Mouse (Mus musculus) hindbrain, embryonic 16.5 days (tissue): ENCODE measurements around the gene Zmynd19. TPM values are rescaled to one million over a fixed set of nuclear protein-coding genes. Genes with fewer than 3 reads are reported as not detected.
A peak's percentile ranks its signal among the peaks of the same experiment; 100 is the strongest.
"Not testable (repeated sequence)": the region's sequence is repeated elsewhere in the genome, so short reads cannot be mapped to it uniquely, and the experiment has no call there.

Source experiments
- ATAC-seq: fragments of 200-750 bp; cut with Nextera tagmentation; 2 replicates; pipeline ENCODE4 v1.8.0; 2017; ENCODE audit warnings: moderate TSS enrichment, moderate library complexity
- H3K27ac ChIP-seq: fragments of 300-500 bp; sonication (generic); 2 replicates; pipeline ENCODE4 v1.5.1; 2014; ENCODE audit warnings: low read depth, mild to moderate bottlenecking, control low read depth, low read length, moderate library complexity
- H3K27me3 ChIP-seq: fragments of 300-500 bp; sonication (generic); replicated peaks from 2 replicates; pipeline ENCODE4 v1.6.1; 2014; ENCODE audit warnings: low read length; ENCODE audit not compliant: control insufficient read depth, insufficient read depth
- H3K36me3 ChIP-seq: fragments of 300-500 bp; sonication (generic); 2 replicates; pipeline ENCODE4 v1.6.1; 2014; ENCODE audit warnings: mild to moderate bottlenecking, low read length, moderate library complexity, mixed read lengths; ENCODE audit not compliant: control insufficient read depth, insufficient read depth
- H3K4me1 ChIP-seq: fragments of 300-500 bp; sonication (generic); 2 replicates; pipeline ENCODE4 v1.6.1; 2014; ENCODE audit warnings: low read depth, low read length; ENCODE audit not compliant: control insufficient read depth, insufficient read depth
- H3K4me2 ChIP-seq: fragments of 300-500 bp; sonication (generic); 2 replicates; pipeline ENCODE4 v1.6.1; 2014; ENCODE audit warnings: mild to moderate bottlenecking, low read length, control low read depth, moderate library complexity
- H3K4me3 ChIP-seq: fragments of 300-500 bp; sonication (generic); 2 replicates; pipeline ENCODE4 v1.5.1; 2014; ENCODE audit warnings: mild to moderate bottlenecking, low read length, control low read depth, moderate library complexity
- H3K9ac ChIP-seq: fragments of 300-500 bp; sonication (generic); 2 replicates; pipeline ENCODE4 v1.6.1; 2014; ENCODE audit warnings: low read depth, mild to moderate bottlenecking, control low read depth, low read length, moderate library complexity
- H3K9me3 ChIP-seq: fragments of 300-500 bp; sonication (generic); 2 replicates; pipeline ENCODE4 v1.6.1; 2014; ENCODE audit warnings: mild to moderate bottlenecking, low read length, moderate library complexity; ENCODE audit not compliant: control insufficient read depth
- WGBS: fragments of 180-500 bp; shearing (Covaris S2); extraction: QIAGEN DNeasy Blood & Tissue Kit; methylation state at CpG from one replicate; pipeline ENCODE4 v1.1.7; 2014; 5-methylcytosine and 5-hydroxymethylcytosine counted together
- polyA plus RNA-seq: library from polyadenylated mRNA; unstranded; fragments of >200 nt; fragmentation: Nextera tagmentation; extraction: Ambion mirVana; gene quantifications from 2 replicates; pipeline ENCODE4 v1.2.1, GENCODE M21; 2015

Zmynd19 gene
- polyA plus RNA-seq, 1 experiment from 2014 or later: 5.4 TPM

- H3K4me3 ChIP-seq: no peak overlapping the region
- 95% methylated on average over 5 of the region's 5 CpGs for WGBS
- peaks cover 9% of the 10 kb centered on the region for H3K4me1 ChIP-seq
- 0 out of 2 replicates have a peak, but pooled peaks cover 8% of the 10 kb centered on the region for H3K36me3 ChIP-seq
- no peaks in the 10 kb centered on the region for H3K27me3 ChIP-seq
- no peak overlapping the region for H3K27ac ChIP-seq
- ATAC-seq: no peak
- H3K9ac ChIP-seq: no peak overlapping the region
- no peak overlapping the region for H3K4me2 ChIP-seq
- H3K9me3 ChIP-seq: no peaks in the 10 kb centered on the region
Measured at GRCm38 (mm10) chr2:24929593-24929992, 20.0 kb upstream of the Zmynd19 start.

- Histone ChIP-seq H3K4me3 (peak overlapping the region; percentile 77), H3K27ac (peak overlapping the region; percentile 68), H3K9me3 (no peaks in the 10 kb centered on the region), H3K4me1 (peaks cover 12% of the 10 kb centered on the region), H3K36me3 (no peaks in the 10 kb centered on the region), H3K27me3 (no peaks in the 10 kb centered on the region), H3K9ac (peak overlapping the region; percentile 87), H3K4me2 (peak overlapping the region; percentile 90)
- no peak; the same call in 1 of the 2 replicates for ATAC-seq
- 4% methylated on average over 16 of the region's 19 CpGs for WGBS
Measured at GRCm38 (mm10) chr2:24934441-24934963, 15.1 kb upstream of the Zmynd19 start.

GRCm38 (mm10) chr2:24935057-24935796 is 14.4 kb upstream of the Zmynd19 start, which contains the start of gene Arrdc1:
Gene Arrdc1 (minus strand): TSS chr2:24935252.
- Histone ChIP-seq H3K27me3 (no peaks in the 10 kb centered on the region), H3K4me1 (peaks cover 12% of the 10 kb centered on the region), H3K4me2 (peak within 1 kb of the TSS; percentile 90), H3K4me3 (peak within 1 kb of the TSS; percentile 77), H3K36me3 (no peaks in the 10 kb centered on the region), H3K27ac (peak within 1 kb of the TSS; percentile 68), H3K9me3 (no peaks in the 10 kb centered on the region), H3K9ac (peak within 1 kb of the TSS; percentile 87)
- peak; percentile 93 for ATAC-seq
- WGBS: 1% methylated on average over 49 of the region's 49 CpGs

GRCm38 (mm10) chr2:24942092-24942491 is 7.5 kb upstream of the Zmynd19 start:
- H3K4me2 ChIP-seq: no peak overlapping the region
- WGBS: 78% methylated on average over 4 of the region's 4 CpGs
- H3K36me3 ChIP-seq: no peaks in the 10 kb centered on the region
- H3K4me1 ChIP-seq: no peaks in the 10 kb centered on the region
- ATAC-seq: no peak
- H3K27me3 ChIP-seq: no peaks in the 10 kb centered on the region
- no peak overlapping the region for H3K9ac ChIP-seq
- H3K4me3 ChIP-seq: no peak overlapping the region
- no peak overlapping the region for H3K27ac ChIP-seq
- no peaks in the 10 kb centered on the region for H3K9me3 ChIP-seq

GRCm38 (mm10) chr2:24944304-24944703 is 5.3 kb upstream of the Zmynd19 start:
- 44% methylated on average over 2 of the region's 2 CpGs for WGBS
- not testable (repeated sequence) for H3K4me3 ChIP-seq

GRCm38 (mm10) chr2:24950189-24950535 is 570 bp downstream of the Zmynd19 start:
- Histone ChIP-seq H3K36me3 (peaks cover 18% of the 10 kb centered on the region), H3K27me3 (no peaks in the 10 kb centered on the region), H3K4me2 (peak overlapping the region; percentile 93), H3K4me1 (peaks cover 11% of the 10 kb centered on the region), H3K27ac (peak overlapping the region; percentile 72), H3K9me3 (no peaks in the 10 kb centered on the region), H3K4me3 (peak overlapping the region; percentile 74), H3K9ac (peak overlapping the region; percentile 84)
- ATAC-seq: 0 out of 2 replicates have a peak, but pooled peaks have one; percentile 3
- WGBS: 0% methylated on average over 28 of the region's 31 CpGs

More at GRCm38 (mm10) chr2:24944304-24944703, 5.3 kb upstream of the Zmynd19 start:
- not testable (repeated sequence) for H3K36me3 ChIP-seq, H3K9me3 ChIP-seq, H3K4me2 ChIP-seq, H3K27ac ChIP-seq, H3K27me3 ChIP-seq, ATAC-seq, H3K4me1 ChIP-seq, H3K9ac ChIP-seq

- Histone ChIP-seq H3K4me2 (no peak overlapping the region), H3K27me3 (no peaks in the 10 kb centered on the region), H3K4me3 (no peak overlapping the region), H3K27ac (no peak overlapping the region), H3K9me3 (no peaks in the 10 kb centered on the region), H3K4me1 (peaks cover 11% of the 10 kb centered on the region), H3K9ac (no peak overlapping the region), H3K36me3 (peaks cover 25% of the 10 kb centered on the region)
- 90% methylated on average over 4 of the region's 4 CpGs for WGBS
- ATAC-seq: no peak
Measured at GRCm38 (mm10) chr2:24952537-24953055, 3.0 kb downstream of the Zmynd19 start.

GRCm38 (mm10) chr2:24960910-24961309 is 11.3 kb downstream of the Zmynd19 start:
- H3K9ac ChIP-seq: no peak overlapping the region
- H3K27me3 ChIP-seq: no peaks in the 10 kb centered on the region
- H3K9me3 ChIP-seq: no peaks in the 10 kb centered on the region
- 31% methylated on average over 3 of the region's 3 CpGs for WGBS
- ATAC-seq: no peak
- H3K4me3 ChIP-seq: no peak overlapping the region
- peaks cover 10% of the 10 kb centered on the region for H3K4me1 ChIP-seq
- H3K27ac ChIP-seq: no peak overlapping the region
- peaks cover 30% of the 10 kb centered on the region for H3K36me3 ChIP-seq
- no peak overlapping the region for H3K4me2 ChIP-seq

- H3K36me3 ChIP-seq: peaks cover 37% of the 10 kb centered on the region
- WGBS: 1% methylated on average over 28 of the region's 28 CpGs
- H3K4me2 ChIP-seq: peak within 1 kb of the TSS; percentile 88
Measured at GRCm38 (mm10) chr2:24962304-24963000, 12.9 kb downstream of the Zmynd19 start, which contains the start of gene Dph7. Gene Dph7 (plus strand): TSS chr2:24962400.

More at GRCm38 (mm10) chr2:24962304-24963000, 12.9 kb downstream of the Zmynd19 start, which contains the start of gene Dph7:
- ATAC-seq: peak; percentile 96
- H3K9ac ChIP-seq: peak within 1 kb of the TSS; percentile 87
- H3K4me3 ChIP-seq: peak within 1 kb of the TSS; percentile 78
- peak within 1 kb of the TSS; percentile 55 for H3K27ac ChIP-seq
- H3K27me3 ChIP-seq: no peaks in the 10 kb centered on the region
- no peaks in the 10 kb centered on the region for H3K9me3 ChIP-seq
- peaks cover 10% of the 10 kb centered on the region for H3K4me1 ChIP-seq
